Mouse (Mus musculus) spleen, adult 2 months (tissue): Measurements from ENCODE around the gene Tanc1. TPM values are rescaled to one million over a fixed set of nuclear protein-coding genes. Genes with fewer than 3 reads are reported as not detected.

Experiments used
- DNase-seq, 2 experiments: peaks; one replicate each; pipeline versions ENCODE4 v3.0.0 to v3.0.0-alpha.2; 2012 to 2021; ENCODE audit warnings: low spot score in 2 of 2, low read depth in 1 of 2
- H3K27ac ChIP-seq: fragments of 200-500 bp; 2 replicates; pipeline ENCODE4 v1.5.1; 2012; ENCODE audit warnings: low read length, inconsistent platforms; ENCODE audit not compliant: insufficient read depth
- H3K27me3 ChIP-seq: fragments of 200-500 bp; 2 replicates; pipeline ENCODE4 v1.6.1; 2012; ENCODE audit warnings: mild to moderate bottlenecking, moderate library complexity, low read length, inconsistent platforms; ENCODE audit not compliant: control insufficient read depth, insufficient read depth
- H3K36me3 ChIP-seq: fragments of 200-500 bp; 2 replicates; pipeline ENCODE4 v1.6.1; 2012; ENCODE audit warnings: mild to moderate bottlenecking, low read length, inconsistent platforms; ENCODE audit not compliant: control insufficient read depth, insufficient read depth
- H3K4me1 ChIP-seq: fragments of 200-500 bp; 2 replicates; pipeline ENCODE4 v1.6.1; 2011; ENCODE audit warnings: inconsistent platforms; ENCODE audit not compliant: control insufficient read depth, insufficient read depth, insufficient read length
- H3K4me3 ChIP-seq: fragments of 200-500 bp; 2 replicates; pipeline ENCODE4 v1.5.1; 2011; ENCODE audit warnings: mild to moderate bottlenecking, inconsistent platforms; ENCODE audit not compliant: insufficient read depth, insufficient read length; ENCODE audit errors: extremely low read depth
- CTCF ChIP-seq: fragments of 200-500 bp; IDR thresholded peaks from 2 replicates; pipeline ENCODE4 v1.5.1; 2011; ENCODE audit warnings: mild to moderate bottlenecking, inconsistent platforms; ENCODE audit not compliant: insufficient read depth, insufficient read length, insufficient replicate concordance; ENCODE audit errors: extremely low read depth
- POLR2A ChIP-seq: fragments of 200-500 bp; IDR thresholded peaks from 2 replicates; pipeline ENCODE4 v1.6.1; 2011; ENCODE audit warnings: low read depth, low read length, inconsistent platforms
- WGBS: fragments of 180-500 bp; shearing (Covaris S2); methylation state at CpG from one replicate; pipeline ENCODE4 v1.1.7; 2018; 5-methylcytosine and 5-hydroxymethylcytosine counted together
- polyA plus RNA-seq: library from polyadenylated mRNA; depleted of rRNA; stranded (reverse); fragments of >200 nt; gene quantifications from 2 replicates; pipeline ENCODE4 v1.2.3, GENCODE M21; 2012

Gene Tanc1
- polyA plus RNA-seq, 1 experiment = 5.5 TPM

DNA sequence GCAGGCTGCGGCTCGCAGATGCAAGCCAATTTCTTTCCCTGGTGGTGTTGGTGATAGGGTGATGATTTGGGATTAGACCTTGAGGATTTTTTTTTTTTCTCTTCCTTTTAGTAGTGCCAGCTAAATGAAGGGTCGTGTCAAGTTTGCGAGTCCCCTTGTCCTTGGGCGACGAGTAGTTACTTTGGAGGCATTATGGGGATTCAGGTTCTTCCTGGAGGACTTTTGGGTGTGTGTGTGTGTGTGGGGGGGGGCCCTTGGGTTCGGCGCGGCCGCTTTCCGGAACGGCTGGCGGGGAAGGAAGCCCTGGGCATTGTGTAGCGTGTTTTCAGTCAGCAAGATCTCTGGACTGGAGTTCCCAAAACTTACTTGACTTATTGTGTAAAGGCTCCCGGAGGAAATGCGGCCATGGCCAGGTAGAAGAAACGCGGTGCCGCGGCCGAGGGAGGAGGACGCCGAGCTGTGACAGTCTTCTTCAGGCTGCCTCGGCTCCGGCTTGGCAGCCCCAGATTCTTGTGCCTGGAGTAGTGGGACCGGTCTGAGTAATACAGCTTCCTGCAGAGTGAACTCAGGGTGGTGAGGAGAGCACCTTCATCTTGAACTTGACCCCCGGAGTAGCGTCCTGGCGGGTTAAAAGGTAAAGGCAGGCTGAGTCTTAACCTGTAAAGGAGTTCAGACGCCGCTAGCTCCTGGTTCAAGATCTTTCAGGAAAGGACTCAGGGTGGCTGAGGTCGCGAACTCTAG, 1.1 kb downstream of the Tanc1 start:
- H3K4me3 ChIP-seq = peak overlapping the region; percentile 78
- DNase-seq = no peak
- no peaks in the 10 kb centered on the region for H3K36me3 ChIP-seq
- no peak overlapping the region for H3K27ac ChIP-seq
- peaks cover 3% of the 10 kb centered on the region; the same call in 1 of the 2 replicates for H3K4me1 ChIP-seq
- WGBS = 1% methylated on average over 33 of the region's 33 CpGs
- TF ChIP-seq CTCF = no peak
- TF ChIP-seq POLR2A = no peak
- peaks cover 7% of the 10 kb centered on the region for H3K27me3 ChIP-seq

DNA sequence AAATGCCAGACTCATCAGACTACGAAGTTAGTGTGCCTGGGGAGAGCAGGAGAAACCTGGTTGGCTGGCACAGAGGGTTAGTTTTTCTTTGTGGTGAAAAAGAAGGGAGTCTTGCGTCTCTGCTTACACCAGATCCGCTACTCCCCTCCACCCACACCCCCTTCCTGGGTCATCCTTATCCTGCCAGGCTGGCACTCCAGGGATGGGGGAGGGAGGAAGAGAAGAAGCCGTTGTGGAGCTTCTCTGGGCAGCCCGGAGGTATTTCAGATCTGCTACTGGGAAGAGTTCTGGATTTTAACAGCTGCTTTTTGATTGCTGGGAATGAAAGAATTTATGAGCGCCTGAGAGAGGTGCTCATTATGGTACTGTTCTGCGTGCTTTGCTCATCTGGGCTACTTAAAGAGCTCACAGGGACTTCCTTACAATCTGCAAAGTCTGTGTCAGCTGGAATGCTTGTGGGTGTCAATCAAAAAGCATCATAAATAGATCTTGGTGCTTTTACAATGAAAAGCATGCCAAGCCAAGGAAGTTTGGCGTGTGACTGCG, 1.7 kb downstream of the Tanc1 start:
- no peak for DNase-seq
- Histone ChIP-seq H3K27ac (no peak overlapping the region), H3K4me3 (peak overlapping the region; percentile 78), H3K4me1 (peaks cover 3% of the 10 kb centered on the region; the same call in 1 of the 2 replicates), H3K36me3 (no peaks in the 10 kb centered on the region), H3K27me3 (peaks cover 7% of the 10 kb centered on the region)
- 40% methylated on average over 9 of the region's 9 CpGs for WGBS
- TF ChIP-seq POLR2A (no peak), CTCF (no peak)

DNA sequence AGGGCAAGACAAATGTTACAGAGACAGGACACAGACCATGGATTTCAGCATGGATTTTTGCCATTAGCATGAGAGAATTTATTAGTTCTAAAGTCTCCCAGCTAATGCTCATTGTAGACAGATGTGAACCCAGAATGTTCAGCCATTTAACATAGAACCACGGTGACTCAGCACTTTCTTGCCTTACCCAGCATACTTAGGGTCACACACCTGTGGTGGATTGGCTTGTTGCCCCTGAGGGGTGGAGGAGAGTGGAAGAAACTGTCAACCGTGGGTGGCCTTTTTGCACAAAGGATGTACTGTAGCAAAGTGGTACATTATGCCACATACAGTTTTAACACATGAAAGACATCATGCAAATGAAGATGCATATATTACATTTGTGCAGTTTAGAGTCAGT, 5.0 kb downstream of the Tanc1 start:
- no peak for DNase-seq
- Histone ChIP-seq H3K4me1 (peaks cover 3% of the 10 kb centered on the region; the same call in 1 of the 2 replicates), H3K4me3 (no peak overlapping the region), H3K36me3 (no peaks in the 10 kb centered on the region), H3K27ac (no peak overlapping the region), H3K27me3 (peaks cover 7% of the 10 kb centered on the region)
- no peak for TF ChIP-seq CTCF
- TF ChIP-seq POLR2A = no peak
- 40% methylated on average over 2 of the region's 2 CpGs for WGBS

DNA sequence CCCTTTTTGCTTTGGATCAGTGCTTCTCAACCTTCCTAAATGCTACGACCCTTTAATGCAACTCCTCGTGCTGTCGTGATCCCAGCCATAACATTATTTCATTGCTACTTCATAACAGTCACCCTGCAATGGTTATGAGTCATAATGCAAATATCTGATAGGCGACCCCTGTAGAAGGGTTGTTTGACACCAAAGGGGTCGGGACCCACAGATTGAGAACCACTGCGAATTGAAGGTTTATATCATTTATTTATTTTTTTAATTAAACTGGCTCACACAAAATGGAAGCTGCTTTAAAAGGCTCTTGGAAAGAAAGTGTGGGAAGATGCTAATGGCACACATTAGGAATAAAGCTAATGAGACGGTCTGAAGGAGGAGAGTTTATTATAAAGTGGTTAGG, 7.2 kb downstream of the Tanc1 start:
- no peak overlapping the region for H3K27ac ChIP-seq
- H3K36me3 ChIP-seq = no peaks in the 10 kb centered on the region
- no peaks in the 10 kb centered on the region for H3K27me3 ChIP-seq
- H3K4me1 ChIP-seq = no peaks in the 10 kb centered on the region
- TF ChIP-seq CTCF (no peak), POLR2A (no peak)
- H3K4me3 ChIP-seq = no peak overlapping the region
- no peak for DNase-seq
- WGBS = 90% methylated on average over 7 of the region's 7 CpGs

DNA sequence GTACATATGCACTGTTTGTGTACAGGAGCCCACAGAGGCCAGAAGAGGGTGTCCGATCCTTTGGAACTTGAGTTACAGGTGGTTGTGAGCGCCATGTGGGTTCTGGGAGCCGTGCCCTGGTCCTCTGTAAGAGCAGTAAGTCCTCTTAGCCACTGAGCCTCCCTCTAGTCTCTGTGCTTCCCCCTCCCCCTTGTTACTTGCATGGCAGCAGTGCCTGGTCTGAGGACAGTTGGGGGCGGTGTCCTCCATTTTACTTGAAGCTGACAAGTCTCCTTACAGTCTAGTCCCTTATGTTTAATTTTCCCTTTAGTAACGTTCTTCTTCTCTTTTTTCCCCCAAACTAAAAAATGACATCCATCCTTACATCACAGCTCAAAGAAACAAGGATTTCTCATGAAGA, 8.8 kb downstream of the Tanc1 start:
- TF ChIP-seq CTCF = no peak
- no peak for TF ChIP-seq POLR2A
- H3K27me3 ChIP-seq = no peaks in the 10 kb centered on the region
- DNase-seq = no peak

DNA sequence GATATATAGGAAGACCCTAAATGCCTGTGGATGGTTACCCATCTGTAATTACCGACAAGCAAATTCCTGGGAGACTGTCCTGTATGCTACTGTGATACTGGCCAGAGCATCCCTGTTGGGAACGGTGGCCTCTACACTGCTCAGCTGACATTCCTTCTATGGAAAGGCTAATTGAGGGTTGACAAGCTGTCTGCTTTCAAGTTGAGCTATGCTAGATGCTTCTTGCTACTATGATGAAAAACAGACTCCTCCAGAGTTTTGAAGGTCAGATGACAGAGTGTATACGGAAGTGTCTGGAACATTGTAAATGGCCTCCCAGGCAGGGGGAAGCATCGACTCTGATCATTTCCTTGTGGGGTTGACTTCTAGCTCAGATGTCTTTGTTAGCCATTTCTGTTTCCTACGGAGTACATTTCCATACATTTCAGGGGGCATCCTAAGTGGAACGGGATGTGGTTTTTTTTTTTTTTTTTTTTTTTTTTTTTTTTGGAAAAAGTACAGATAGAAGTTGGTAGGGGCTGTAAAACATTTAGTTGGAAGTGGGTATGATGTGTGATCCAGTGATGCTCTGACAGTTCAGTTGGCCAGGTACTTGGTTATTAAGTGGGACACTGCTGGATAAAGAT, 10.8 kb downstream of the Tanc1 start:
- Histone ChIP-seq H3K36me3 (no peaks in the 10 kb centered on the region), H3K27me3 (no peaks in the 10 kb centered on the region), H3K4me1 (no peaks in the 10 kb centered on the region), H3K27ac (no peak overlapping the region), H3K4me3 (no peak overlapping the region)
- TF ChIP-seq POLR2A (no peak), CTCF (no peak)
- 74% methylated on average over 6 of the region's 6 CpGs for WGBS
- no peak for DNase-seq

More for the DNA sequence above, 8.8 kb downstream of the Tanc1 start:
- WGBS = 82% methylated on average over 5 of the region's 5 CpGs
- H3K4me1 ChIP-seq = no peaks in the 10 kb centered on the region
- no peak overlapping the region for H3K4me3 ChIP-seq
- no peak overlapping the region for H3K27ac ChIP-seq
- H3K36me3 ChIP-seq = no peaks in the 10 kb centered on the region
